Mouse (Mus musculus): ENCODE results near the gene AC170998.1. TPM values are rescaled to one million over a fixed set of nuclear protein-coding genes. Genes with fewer than 3 reads are reported as not detected.
A peak's percentile ranks its signal among the peaks of the same experiment; 100 is the strongest.
"Not testable (repeated sequence)": the region's sequence is repeated elsewhere in the genome, so short reads cannot be mapped to it uniquely, and the experiment has no call there.

The AC170998.1 gene
- polyA plus RNA-seq, 1 experiment from 2014 or later: 2.1 TPM

GRCm38 (mm10) chr17:28706697-28707096 is 19.2 kb upstream of the AC170998.1 start:
- no peak for DNase-seq (ENCODE audit: low spot score)

DNA sequence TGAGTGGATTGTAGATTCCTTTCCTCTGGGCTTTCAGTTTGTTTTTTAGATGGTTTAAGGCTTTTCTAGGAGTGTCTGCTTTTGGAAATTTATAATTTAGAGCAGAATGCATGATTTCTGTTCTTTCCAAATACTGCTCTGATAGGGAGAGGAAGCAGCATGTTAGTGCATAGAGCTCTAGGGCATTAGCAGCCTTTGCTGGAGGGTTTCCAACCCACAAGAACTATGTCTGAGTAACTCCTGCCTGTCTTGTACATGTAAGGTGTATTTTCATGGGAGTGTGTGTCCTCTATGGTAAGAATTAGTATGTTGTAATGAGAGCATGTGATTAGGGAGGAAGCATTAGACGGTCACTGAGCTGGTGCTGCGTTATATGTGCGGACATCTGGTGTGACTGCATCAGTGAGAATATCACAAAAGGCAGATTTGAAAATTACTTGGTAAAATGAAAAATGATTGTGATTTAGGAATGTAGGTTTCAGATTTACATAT is 18.7 kb upstream of the AC170998.1 start:
- DNase-seq (ENCODE audit: low spot score): no peak

DNA sequence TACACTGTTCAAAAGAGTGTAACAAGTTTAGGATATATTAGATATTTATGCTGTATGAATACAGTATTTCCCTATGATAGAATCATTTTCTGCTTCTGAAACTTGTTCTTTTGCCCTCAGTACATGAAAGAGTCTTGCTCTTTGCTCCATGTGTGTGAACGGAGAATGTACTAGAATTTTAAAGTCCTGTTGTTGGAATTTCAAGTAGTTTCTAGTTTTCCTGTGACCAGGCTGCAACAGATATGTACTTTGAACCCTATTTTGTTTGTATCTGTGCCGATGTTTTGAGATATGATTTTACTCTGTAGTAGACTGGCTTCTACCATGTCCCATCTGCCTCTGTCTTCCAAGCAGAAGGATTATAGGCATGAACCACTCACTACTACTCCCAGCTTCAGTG is 18.1 kb upstream of the AC170998.1 start:
- no peak for DNase-seq (ENCODE audit: low spot score)

DNA sequence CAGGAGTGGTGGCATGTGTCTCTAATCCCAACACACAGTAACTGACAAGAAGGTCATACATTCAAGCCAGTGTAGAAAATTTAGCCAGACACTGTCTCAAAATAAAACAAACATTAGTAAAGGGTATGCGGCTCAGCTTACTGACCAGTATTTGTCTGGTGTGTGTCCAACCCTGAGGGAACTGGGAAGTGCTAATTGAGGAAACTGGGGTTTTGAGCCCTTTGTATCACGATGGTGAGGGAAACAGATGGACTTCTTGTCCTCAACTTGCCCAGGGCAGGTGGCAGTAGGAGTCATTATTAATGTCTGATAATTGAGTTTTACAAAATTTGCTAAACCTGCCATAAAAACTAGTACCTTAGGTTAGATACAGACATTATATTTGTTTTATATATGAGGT is 16.9 kb upstream of the AC170998.1 start:
- DNase-seq (ENCODE audit: low spot score): no peak

GRCm38 (mm10) chr17:28709552-28710290 is 16.2 kb upstream of the AC170998.1 start:
- no peak for DNase-seq (ENCODE audit: low spot score)

DNA sequence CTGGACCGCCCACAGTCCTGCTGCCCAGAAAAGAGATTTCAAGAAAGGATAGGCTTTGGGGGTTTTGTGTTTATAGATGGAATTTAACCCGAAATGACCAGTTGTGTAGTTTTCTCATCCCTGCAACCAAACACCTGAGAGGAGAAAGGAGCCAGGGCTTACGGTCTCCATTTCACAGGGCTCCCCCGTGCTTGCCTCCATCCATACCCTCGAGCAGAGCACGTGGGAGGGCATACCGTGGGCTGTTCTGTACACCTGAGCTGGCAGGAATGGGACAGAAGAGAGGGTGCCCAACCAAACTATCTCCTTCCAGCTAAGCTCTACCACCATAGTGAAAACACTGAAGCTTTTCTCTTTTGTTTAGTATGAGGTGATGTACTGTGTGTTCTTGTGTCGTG is 15.6 kb upstream of the AC170998.1 start:
- DNase-seq (ENCODE audit: low spot score): no peak

DNA sequence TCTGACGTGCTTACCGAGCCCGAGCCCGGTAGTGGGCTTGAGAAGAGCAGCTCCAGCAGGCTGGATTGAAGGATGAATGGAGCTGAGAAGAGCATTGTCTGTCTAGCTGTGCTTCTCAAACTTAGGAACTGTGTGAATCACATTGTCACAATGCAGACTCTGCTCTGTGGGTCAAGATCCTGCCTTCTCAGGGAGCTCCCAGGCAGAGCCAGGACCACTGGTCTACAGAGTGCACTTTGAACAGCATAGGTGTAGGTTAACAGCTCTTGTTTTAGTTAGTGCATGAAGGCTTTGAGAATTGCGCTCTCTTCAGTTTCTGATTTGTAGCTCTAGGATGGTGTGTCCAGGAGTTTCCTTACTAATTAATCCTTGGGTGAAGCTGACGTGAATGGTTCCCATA is 14.6 kb upstream of the AC170998.1 start:
- no peak for DNase-seq (ENCODE audit: low spot score)

- DNase-seq (ENCODE audit: low spot score): no peak
Observed at GRCm38 (mm10) chr17:28712305-28712704, 13.6 kb upstream of the AC170998.1 start.

DNA sequence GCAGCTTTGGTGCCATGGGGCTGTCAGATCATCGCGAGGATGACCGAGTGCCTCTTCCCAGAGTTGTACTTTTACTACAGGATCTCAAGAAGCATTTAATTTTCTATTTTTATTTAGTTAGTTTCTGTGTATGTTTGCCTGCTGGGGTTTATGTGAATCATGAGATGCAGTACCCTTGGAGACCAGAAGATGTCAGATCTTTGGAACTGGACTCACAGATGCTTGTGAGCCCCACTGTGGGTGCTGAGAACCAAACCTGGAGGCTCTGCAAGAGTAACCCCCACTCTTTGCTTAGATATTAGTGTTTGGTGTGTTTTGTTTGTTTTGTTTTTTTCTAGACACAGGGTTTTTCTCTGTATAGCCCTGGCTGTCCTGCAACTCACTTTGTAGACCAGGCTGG is 11.9 kb upstream of the AC170998.1 start:
- no peak for DNase-seq (ENCODE audit: low spot score)

DNA sequence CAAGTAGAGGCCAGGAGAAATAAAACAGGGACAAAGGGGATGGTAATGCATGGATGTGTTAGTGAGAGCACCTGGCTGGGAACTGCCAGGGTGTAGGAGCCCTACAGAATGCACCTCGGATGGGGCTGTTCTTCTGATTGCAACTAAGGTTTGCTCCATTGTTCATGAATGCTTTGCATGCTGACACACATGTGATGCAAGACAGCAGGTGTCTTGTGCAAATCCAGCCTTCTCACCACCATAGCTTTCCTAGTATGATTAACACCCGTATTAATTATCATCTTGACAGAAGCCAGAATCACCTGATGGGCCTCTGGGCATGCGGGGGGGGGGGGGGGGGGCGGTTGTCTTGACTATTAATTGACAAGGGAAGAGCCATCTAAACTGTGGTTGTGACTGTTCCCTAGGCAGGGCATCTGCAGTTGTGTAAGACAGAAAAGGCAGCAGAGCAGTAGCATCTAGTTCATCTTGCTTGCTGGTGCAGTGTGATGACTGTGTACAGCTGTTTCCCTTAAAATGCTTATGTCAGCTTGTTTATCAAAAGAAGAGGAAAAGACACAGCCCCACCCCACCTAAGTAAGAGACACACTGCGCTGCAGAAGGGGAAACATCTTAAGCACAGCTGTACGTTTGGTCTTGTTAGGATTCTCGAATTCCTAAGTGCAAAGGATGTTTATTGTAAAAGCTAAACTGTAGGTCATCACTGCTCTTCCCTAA is 9.9 kb upstream of the AC170998.1 start:
- no peak for DNase-seq (ENCODE audit: low spot score)

GRCm38 (mm10) chr17:28717535-28717934 is 8.3 kb upstream of the AC170998.1 start:
- DNase-seq (ENCODE audit: low spot score): no peak

- DNase-seq (ENCODE audit: low spot score): not testable (repeated sequence)
Observed at GRCm38 (mm10) chr17:28727511-28727910, 1.6 kb downstream of the AC170998.1 start.

GRCm38 (mm10) chr17:28735317-28736105 is 9.6 kb downstream of the AC170998.1 start:
- no peak for DNase-seq (ENCODE audit: low spot score)

- peak; percentile 37 for DNase-seq (ENCODE audit: low spot score)
Observed at GRCm38 (mm10) chr17:28736486-28736885, 10.6 kb downstream of the AC170998.1 start.

DNA sequence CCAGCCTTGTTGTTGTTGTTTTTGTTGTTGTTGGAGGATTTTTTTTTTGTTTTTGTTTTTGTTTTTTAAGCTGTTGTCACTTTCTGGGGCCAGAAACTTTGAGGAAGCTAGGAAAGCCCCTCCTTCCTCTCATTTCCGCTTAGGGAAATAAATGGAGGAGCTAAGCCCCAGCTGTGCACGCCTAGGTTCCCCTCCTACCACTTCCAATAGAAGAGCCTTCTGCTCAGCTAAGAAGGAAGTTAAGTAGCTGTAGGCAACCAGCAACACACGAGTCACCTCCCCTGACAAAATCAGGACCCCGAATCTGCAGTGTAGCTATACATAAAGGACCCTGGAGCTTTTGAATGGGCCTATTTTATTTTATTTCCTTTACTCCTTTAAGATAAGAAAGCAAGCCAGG is 12.1 kb downstream of the AC170998.1 start:
- no peak for DNase-seq (ENCODE audit: low spot score)

DNA sequence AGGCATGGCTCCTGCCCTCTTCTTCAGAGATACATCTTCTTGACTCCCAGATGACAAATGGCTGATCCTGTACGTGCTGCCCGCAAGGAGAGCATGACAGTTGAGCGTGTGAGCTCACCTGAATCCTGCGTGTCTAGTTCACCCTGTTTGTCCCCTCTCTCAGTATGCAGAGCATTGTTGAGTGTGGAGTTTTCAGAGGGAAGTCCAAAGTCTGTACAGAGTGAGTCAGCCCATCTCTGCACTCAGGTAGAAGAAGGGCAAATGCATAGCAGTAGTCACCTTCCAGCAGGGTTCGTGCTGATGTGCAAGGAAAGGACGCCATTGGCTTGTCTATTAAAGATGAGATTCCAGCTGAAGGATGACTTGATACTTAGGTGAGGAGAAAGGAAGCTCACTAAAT is 13.4 kb downstream of the AC170998.1 start:
- DNase-seq (ENCODE audit: low spot score): no peak

DNA sequence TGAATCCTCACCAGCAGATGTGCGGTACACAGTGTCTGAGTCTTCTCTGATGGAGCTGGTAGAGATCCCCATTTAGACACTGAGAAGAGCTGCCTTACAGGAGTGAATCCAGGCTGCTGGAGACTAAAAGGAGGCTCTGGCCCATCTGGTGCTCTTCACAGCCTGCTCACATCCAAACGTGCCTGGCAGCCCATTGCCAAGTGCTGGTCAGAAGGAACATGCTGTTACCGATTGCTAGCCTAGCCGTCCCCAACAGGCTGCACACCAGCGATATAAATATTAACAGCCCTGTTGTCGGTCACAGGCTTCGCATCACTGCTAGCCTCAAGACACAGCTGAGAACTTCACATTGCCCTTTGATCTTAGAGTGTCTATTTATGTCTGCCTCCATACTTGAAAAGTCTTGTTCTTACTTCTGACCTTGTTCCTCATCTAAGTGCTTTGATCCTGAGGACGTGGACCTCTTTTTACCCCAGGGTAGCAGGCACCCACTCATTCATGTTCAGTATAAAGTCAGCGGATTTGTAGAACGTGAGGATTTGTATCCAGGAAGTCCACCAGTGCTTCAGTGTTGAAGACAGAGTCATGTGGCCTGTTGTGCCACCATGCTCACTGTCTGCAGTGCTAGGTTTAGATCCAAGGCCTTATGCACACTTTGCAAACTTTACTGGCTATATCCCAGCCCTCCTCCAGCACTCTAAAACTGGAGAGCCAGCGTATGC is 17.4 kb downstream of the AC170998.1 start:
- DNase-seq (ENCODE audit: low spot score): no peak

DNA sequence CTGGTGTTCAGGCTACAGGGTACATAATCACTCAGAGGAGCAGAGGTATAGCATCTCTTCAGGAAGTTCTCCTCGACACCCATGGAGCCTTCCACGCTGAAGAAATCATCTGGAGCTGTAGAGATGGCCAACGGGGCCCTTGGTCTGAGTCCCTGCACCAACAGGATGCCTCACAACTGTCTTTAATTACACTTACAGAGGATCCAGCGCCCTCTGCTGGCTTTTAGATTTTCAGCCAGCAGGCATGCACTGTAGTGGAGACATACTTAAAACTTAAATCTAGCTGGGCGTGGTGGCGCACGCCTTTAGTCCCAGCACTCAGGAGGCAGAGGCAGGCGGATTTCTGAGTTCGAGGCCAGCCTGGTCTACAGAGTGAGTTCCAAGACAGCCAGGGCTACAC is 18.0 kb downstream of the AC170998.1 start:
- DNase-seq (ENCODE audit: low spot score): peak; percentile 4

DNA sequence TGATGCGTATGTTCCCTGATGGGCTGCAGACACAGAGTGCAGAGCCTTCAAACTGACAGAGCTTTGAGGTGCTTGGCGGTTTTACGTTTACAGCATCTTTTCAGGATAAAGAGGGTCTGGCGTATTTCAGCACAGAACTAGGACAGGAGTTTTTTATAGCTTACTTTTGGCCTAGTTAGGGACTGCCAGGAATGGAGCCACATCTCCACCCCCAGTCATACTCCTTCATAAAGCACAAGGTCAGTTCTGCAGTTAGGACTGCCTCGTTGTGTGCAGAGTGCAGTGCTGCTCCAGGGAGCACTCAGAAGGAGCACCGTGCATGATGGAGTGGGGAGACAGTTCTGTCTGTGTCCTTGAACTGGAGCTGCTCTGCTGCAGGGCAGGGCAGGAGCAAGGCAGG is 19.9 kb downstream of the AC170998.1 start:
- no peak for DNase-seq (ENCODE audit: low spot score)

- DNase-seq (ENCODE audit: low spot score): no peak
Observed at GRCm38 (mm10) chr17:28748001-28748400, 22.1 kb downstream of the AC170998.1 start.

DNA sequence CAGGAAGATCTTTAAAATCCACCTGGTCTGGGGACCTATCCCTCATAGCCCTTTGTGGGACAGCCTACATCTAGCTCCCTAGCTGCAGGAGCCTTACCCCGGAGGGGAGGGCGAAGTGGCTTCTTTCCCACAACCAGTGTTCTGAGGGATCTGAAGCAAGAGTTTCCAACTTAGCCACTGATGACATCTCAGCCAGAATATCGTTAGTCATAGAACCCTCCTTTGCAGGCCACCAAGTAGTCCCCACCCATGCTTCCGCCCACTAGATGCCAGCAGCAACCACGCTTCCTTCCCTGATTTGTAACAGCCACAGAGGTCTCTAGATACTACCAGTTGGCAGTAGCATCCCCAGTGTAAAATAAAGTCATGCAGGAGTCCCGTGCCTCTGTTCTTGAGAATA is 24.7 kb downstream of the AC170998.1 start:
- DNase-seq (ENCODE audit: low spot score): peak; percentile 25
